Mouse (Mus musculus) naive thymus-derived CD4-positive, alpha-beta T cell, adult 2 months (primary cell): ENCODE measurements around the gene Cep95.
"Not testable (repeated sequence)": the region's sequence is repeated elsewhere in the genome, so short reads cannot be mapped to it uniquely, and the experiment has no call there.

ENCODE experiments used
- DNase-seq: peaks from one replicate; pipeline ENCODE4 v3.0.0-alpha.2; 2011; ENCODE audit warnings: low read depth

Cep95 gene

DNA sequence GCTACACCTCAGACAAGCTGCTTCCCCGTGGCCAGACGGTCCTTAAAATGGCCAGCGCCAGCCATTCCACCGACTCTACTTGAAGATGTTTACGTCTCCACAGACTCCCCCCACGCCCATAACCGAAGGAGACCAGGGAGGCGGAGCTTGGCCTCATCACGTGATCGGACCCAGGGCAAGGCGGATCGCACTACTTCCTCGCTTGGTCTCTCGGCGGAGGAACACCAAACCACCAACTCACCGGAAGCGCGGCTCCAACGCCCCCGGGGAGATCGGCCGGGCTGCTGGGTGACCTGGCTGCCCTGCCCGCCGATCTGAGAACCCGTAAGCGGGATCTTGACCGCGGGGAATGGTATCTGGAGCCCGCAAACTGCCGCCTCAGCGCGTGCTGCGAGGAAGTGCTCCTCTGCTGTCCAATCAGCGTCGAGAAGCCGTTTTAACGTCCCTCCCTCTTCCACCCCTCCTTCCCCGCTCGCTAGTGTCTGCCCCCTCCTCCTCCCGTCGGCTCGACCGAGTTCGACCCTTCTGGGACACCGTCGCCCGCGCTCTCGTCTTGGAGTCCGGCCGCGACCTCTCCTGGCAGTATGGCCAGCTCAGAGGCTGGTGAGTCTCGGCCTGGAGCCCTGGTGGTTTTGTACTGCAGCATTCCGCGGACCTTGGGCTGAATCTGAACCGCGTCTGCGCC lies at the start of gene Cep95, which contains the start of gene Ddx5:
Cep95 (plus strand) TSS at position 478 of the 685 bp plus-strand sequence.
Ddx5 (minus strand) TSS at position 411 of the 685 bp plus-strand sequence.
- peak; percentile 100 for DNase-seq

DNA sequence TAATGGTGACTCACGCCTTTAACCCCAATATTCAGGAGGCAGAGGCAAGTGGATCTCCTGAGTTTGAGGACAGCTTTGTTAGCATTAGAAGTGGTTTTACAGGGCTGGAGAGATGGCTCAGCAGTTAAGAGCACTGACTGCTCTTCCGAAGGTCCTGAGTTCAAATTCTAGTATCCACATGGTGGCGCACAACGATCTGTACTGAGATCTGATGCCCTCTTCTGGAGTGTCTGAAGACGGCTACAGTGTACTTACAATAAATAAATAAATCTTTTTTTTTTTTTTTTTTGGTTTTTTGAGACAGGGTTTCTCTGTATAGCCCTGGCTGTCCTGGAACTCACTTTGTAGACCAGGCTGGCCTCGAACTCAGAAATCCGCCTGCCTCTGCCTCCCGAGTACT lies 48.3 kb upstream of the Cep95 start:
- not testable (repeated sequence) for DNase-seq

GRCm38 (mm10) chr11:106741232-106741631 lies 47.8 kb upstream of the Cep95 start:
- DNase-seq: peak; percentile 51

DNA sequence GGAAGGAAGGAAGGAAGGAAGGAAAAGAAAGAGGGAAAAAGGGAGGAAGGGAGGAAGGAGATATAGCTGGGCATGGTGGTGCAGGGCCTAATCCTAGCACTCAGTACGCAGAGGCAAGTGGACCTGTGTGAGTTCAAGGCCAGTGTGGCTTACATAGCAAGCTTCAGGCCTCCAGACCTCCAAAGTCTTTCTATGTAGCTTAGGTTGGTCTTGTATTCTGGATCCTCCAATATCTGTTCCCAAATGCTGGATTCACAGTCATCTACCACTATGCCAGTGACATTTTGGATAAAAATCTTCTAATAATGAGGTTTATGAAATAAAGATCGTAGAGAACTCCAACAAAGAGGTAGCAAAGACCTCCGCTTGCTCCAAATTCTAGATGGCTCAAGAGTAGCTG lies 47.2 kb upstream of the Cep95 start:
- no peak for DNase-seq

DNA sequence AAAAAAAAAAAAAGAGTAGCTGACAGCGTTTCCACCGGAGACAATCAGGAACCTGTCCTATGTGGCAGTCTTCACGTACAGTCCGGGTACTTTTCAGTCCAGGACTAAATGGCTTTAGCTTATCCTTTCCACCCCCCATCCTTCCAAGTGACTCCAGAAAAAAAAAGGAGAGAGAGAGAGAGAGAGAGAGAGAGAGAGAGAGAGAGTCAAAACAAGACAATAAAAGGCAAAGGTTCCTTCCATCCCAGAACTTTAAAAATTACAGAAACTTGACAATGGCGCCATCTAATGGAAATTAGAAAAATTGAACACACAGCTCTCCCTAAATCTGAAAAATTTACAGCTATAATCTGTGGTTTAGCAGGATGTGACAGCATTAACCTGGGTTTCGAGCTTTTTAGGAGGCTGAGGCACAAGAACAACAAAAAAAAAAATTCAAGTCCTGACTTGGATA lies 46.6 kb upstream of the Cep95 start:
- DNase-seq: peak; percentile 82

GRCm38 (mm10) chr11:106744949-106745348 lies 44.1 kb upstream of the Cep95 start:
- peak; percentile 61 for DNase-seq

GRCm38 (mm10) chr11:106749557-106750120 lies 39.4 kb upstream of the Cep95 start:
- peak; percentile 56 for DNase-seq

- peak; percentile 92 for DNase-seq
These were observed 38.8 kb upstream of the Cep95 start, which contains the start of gene Pecam1 for GRCm38 (mm10) chr11:106750121-106750751. Gene Pecam1 (minus strand): TSS chr11:106750628.

DNA sequence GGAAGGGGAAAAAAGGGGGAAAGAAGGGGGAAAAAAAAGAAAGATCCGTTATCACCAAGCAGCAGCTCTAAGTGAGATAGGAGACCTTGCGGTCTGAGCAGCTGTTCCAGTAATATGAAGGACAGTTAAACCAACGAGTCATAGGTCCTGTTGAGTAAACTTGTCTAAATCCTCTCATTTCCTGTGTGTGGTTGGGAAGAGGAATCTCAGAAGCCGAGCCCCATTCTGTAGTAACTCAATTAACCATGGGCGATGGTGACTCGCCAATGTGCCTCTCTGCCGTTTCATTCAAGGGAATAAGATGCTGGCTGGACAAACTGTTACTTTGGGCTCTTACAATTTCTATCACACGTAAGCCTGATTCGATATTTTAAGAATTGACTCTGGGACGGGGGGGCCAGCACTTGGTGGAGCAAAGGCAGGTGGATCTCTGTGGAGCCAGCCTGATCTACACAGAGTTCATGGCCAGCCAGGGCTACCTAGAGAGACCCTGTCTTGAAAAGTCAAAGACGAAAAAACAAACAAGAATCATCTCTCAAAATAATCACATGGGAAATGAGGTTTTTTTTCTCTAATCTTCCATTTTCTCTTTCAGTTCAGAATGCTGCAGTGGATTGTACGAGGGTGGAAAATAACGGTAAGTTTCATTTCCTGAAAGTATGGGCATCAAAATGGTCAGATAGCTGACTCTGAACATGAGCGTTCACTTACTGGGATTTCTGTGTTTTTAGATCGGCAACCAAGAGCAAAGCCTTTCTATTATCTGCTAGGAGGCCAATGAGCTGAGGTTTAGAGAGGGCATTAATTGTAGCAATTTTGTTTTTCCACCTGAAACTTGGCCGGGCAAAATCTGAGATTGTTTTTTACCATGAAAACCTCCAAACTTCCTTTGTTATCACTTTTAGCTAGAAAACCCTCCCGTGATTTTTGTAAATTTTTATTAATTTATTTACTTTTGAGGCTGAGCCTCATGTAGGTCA lies 37.7 kb upstream of the Cep95 start, which contains the start of gene Milr1:
Milr1 (plus strand) TSS at position 188 of the 980 bp plus-strand sequence.
- DNase-seq: peak; percentile 75

GRCm38 (mm10) chr11:106752103-106752502 lies 36.9 kb upstream of the Cep95 start:
- peak; percentile 84 for DNase-seq

- DNase-seq: no peak
These were observed 35.7 kb upstream of the Cep95 start for GRCm38 (mm10) chr11:106753314-106753713.

- no peak for DNase-seq
These were observed 33.5 kb upstream of the Cep95 start for GRCm38 (mm10) chr11:106755583-106755982.

GRCm38 (mm10) chr11:106759028-106759427 lies 30.0 kb upstream of the Cep95 start:
- no peak for DNase-seq

DNA sequence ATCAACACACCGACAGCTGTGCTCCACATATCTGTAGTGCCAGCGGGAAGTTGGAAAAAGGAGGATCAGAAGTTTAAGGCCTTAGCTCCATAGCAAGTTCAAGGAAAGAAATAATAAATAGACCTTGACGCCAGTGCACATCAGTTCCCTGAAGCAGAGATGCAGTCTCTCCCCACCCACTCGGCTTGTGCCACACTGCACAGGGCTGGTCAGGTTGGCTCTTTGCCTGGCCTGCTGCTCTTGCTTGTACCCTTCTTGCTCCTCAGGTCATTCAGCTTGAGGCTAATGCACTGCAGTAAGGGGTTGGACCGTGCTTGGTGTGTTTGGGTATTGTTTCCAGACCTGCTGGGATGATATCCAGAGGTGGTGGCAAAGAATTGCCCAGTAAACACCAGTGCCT lies 28.5 kb upstream of the Cep95 start:
- DNase-seq: no peak

DNA sequence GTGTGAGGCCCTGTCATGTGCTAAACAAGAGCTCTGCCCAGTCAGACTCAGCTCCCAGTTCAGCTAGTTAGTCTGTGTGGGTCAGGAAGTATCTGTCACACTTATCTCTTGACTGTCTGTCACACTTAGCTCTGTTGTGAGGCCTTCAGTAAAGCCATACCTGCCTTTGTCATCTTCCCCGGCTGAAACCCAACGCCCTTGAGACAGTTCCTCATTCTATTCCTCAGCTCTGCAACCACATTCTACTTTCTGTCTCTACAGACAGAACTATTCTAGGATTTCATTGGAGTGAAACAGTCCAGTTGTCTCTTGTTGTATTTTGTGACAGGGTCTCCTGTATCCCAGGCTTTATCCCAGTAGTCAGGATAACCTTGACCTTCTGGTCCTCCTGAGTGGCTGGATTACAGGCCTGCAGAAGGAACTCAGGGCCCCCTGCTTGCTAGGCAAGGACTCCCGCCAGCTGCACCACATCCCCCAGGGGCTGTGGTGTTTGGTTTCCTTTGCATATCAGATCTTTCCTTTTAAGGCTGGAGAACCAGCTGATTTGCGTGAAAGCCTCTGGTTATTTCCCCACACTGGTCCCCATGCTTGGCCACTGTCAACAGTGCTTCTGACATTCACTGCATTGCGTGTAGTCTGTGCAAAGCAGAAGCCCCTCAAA lies 26.8 kb upstream of the Cep95 start:
- peak; percentile 68 for DNase-seq

DNA sequence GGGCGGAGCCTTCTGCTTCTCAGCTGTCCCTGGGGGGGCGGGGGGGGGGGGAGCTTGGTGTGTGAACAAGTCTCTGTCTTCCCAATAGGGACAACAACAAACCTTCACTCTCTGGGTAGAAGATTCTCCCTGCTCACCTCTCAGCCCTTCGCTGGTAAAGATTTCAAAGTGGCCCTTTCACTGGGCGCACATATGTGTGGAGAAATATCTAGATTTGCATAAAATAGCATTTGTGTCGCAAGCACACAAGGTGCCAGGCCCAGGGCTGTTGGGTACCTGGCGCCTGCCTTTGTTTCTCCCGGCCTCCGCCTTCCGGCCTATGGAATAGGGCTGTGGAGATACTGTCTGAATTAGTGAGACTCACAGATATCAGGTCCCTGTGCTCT lies 26.3 kb upstream of the Cep95 start:
- no peak for DNase-seq

GRCm38 (mm10) chr11:106766611-106767162 lies 22.4 kb upstream of the Cep95 start:
- no peak for DNase-seq

- DNase-seq: no peak
These were observed 21.5 kb upstream of the Cep95 start for GRCm38 (mm10) chr11:106767516-106767915.

- DNase-seq: peak; percentile 82
These were observed 18.7 kb upstream of the Cep95 start for GRCm38 (mm10) chr11:106770195-106770974.

GRCm38 (mm10) chr11:106773061-106773460 lies 16.0 kb upstream of the Cep95 start:
- no peak for DNase-seq
